Mouse (Mus musculus) kidney, postnatal 10 days (tissue): Measurements from ENCODE around the gene Btbd1.

Source experiments
- DNase-seq: peaks from one replicate; pipeline ENCODE4 v3.0.0; 2021; ENCODE audit warnings: mixed read lengths

The Btbd1 gene

GRCm38 (mm10) chr7:81829379-81829894 is at the start of gene Btbd1:
Gene Btbd1, minus strand, starts transcription at chr7:81829431.
- DNase-seq, result peak; percentile 94

GRCm38 (mm10) chr7:81875372-81875771 is 46.1 kb upstream of the Btbd1 start:
- DNase-seq, result no peak

- peak; percentile 40 for DNase-seq
Measured at GRCm38 (mm10) chr7:81874636-81875035, 45.4 kb upstream of the Btbd1 start.

GRCm38 (mm10) chr7:81873807-81874206 is 44.6 kb upstream of the Btbd1 start:
- DNase-seq, result no peak

GRCm38 (mm10) chr7:81872493-81873013 is 43.3 kb upstream of the Btbd1 start:
- no peak for DNase-seq

GRCm38 (mm10) chr7:81868158-81868557 is 38.9 kb upstream of the Btbd1 start:
- DNase-seq, result peak; percentile 90

- DNase-seq, result no peak
Measured at GRCm38 (mm10) chr7:81867231-81867930, 38.1 kb upstream of the Btbd1 start.

- peak; percentile 1 for DNase-seq
Measured at GRCm38 (mm10) chr7:81865937-81866336, 36.7 kb upstream of the Btbd1 start.

GRCm38 (mm10) chr7:81864552-81864951 is 35.3 kb upstream of the Btbd1 start:
- peak; percentile 1 for DNase-seq

- peak; percentile 55 for DNase-seq
Measured at GRCm38 (mm10) chr7:81862587-81863583, 33.7 kb upstream of the Btbd1 start.

- DNase-seq, result no peak
Measured at GRCm38 (mm10) chr7:81861921-81862320, 32.7 kb upstream of the Btbd1 start.

- DNase-seq, result no peak
Measured at GRCm38 (mm10) chr7:81861461-81861860, 32.2 kb upstream of the Btbd1 start.

GRCm38 (mm10) chr7:81860996-81861395 is 31.8 kb upstream of the Btbd1 start:
- no peak for DNase-seq

- DNase-seq, result peak; percentile 29
Measured at GRCm38 (mm10) chr7:81860071-81860470, 30.8 kb upstream of the Btbd1 start.

- DNase-seq, result peak; percentile 67
Measured at GRCm38 (mm10) chr7:81858968-81859721, 29.9 kb upstream of the Btbd1 start, which contains the start of gene Tm6sf1. Gene Tm6sf1, plus strand, starts transcription at chr7:81859001.

GRCm38 (mm10) chr7:81858236-81858635 is 29.0 kb upstream of the Btbd1 start:
- DNase-seq, result no peak

GRCm38 (mm10) chr7:81856221-81856620 is 27.0 kb upstream of the Btbd1 start:
- no peak for DNase-seq

GRCm38 (mm10) chr7:81855694-81856093 is 26.5 kb upstream of the Btbd1 start, which contains the start of gene Gm10160:
Gene Gm10160, minus strand, starts transcription at chr7:81855794.
- no peak for DNase-seq

GRCm38 (mm10) chr7:81854568-81855307 is 25.5 kb upstream of the Btbd1 start:
- no peak for DNase-seq

GRCm38 (mm10) chr7:81851706-81852105 is 22.5 kb upstream of the Btbd1 start:
- DNase-seq, result peak; percentile 33

GRCm38 (mm10) chr7:81850171-81850570 is 20.9 kb upstream of the Btbd1 start:
- DNase-seq, result no peak

GRCm38 (mm10) chr7:81849633-81850032 is 20.4 kb upstream of the Btbd1 start:
- DNase-seq, result no peak
